Mouse (Mus musculus) brown adipose tissue, adult 24 weeks (tissue): ENCODE measurements around the gene Slc38a1. TPM values are rescaled to one million over a fixed set of nuclear protein-coding genes. Genes with fewer than 3 reads are reported as not detected.

Experiments used
- H3K27ac ChIP-seq: fragments of 200-500 bp; replicated peaks from 2 replicates; pipeline ENCODE4 v1.5.1; 2012; ENCODE audit warnings: low read depth, mild to moderate bottlenecking, low read length
- H3K4me1 ChIP-seq: fragments of 200-500 bp; 2 replicates; pipeline ENCODE4 v1.6.1; 2012; ENCODE audit warnings: low read length, mixed read lengths; ENCODE audit not compliant: control insufficient read depth, insufficient read depth, insufficient read length
- H3K4me3 ChIP-seq: fragments of 200-500 bp; 2 replicates; pipeline ENCODE4 v1.5.1; 2012; ENCODE audit warnings: low read depth, mild to moderate bottlenecking, low read length, moderate library complexity; ENCODE audit not compliant: insufficient read depth
- polyA plus RNA-seq: library from polyadenylated mRNA; stranded (reverse); fragments of >200 nt; gene quantifications from 2 replicates; pipeline ENCODE4 v1.2.4, GENCODE M21; 2012; ENCODE audit not compliant: missing spikeins, insufficient read depth, insufficient read length

The Slc38a1 gene
- polyA plus RNA-seq, 1 experiment: 0.28 TPM

DNA sequence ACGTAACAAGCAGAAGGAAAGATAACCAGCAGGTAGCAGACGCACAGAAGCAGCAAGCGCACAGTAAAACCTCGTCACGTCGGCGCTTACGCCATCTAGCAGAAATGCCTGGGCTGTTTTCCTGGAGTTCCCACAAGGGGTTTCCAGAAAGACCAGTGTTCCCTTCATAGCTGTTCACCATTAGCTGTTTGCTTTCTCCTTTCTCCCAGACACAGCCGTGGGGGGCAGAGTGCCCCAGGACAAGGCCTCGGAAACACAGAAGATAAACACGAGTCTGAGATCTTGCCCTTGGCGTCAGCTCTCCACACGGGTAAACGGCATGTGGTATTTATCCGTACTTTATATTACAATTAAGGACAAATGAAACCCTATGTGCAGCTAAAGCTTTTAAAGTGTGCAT lies 33.0 kb upstream of the Slc38a1 start:
- Histone ChIP-seq H3K4me3 (no peak overlapping the region), H3K4me1 (no peaks in the 10 kb centered on the region), H3K27ac (no peak overlapping the region)

DNA sequence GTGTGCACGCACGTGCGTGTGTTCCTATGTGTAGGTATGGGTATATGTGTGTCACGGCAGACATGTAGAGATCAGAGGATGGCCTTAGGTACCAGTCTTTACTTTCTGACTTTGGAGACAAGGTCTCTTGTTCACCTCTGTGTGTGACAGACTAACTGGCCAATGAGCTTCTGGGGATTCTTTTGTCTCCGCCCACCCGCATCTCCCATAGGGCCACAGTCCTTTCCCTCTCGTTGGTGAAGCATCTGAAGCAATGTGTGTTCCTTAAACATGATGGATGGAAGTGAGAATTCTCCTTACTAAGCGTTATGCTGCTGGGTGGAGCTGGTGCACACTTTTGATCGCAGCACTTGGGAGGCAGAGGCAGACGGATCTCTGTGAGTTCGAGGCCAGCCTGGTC lies 32.3 kb upstream of the Slc38a1 start:
- Histone ChIP-seq H3K4me3 (no peak overlapping the region), H3K4me1 (no peaks in the 10 kb centered on the region)

DNA sequence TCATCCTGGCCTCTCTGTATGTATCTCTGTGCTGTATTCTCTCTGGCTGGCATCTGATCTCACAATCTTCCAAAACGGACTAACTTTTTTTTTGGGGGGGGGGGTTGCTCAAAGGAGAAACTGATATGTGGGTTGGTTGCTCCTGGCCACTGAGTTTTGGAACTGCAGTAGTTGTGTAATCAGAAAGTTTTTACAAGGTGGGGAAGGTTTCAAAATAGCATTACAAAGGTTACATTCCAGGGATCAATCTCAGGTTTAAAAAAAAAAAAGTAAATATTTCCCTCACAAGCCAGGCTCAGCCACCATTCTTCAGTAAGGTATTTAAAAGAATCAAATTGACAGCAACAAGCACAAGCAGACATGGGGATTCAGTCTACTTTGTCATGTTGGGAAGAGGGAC lies 31.4 kb upstream of the Slc38a1 start:
- Histone ChIP-seq H3K4me1 (no peaks in the 10 kb centered on the region), H3K27ac (no peak overlapping the region), H3K4me3 (no peak overlapping the region)

More for the DNA sequence above, 32.3 kb upstream of the Slc38a1 start:
- no peak overlapping the region for H3K27ac ChIP-seq

DNA sequence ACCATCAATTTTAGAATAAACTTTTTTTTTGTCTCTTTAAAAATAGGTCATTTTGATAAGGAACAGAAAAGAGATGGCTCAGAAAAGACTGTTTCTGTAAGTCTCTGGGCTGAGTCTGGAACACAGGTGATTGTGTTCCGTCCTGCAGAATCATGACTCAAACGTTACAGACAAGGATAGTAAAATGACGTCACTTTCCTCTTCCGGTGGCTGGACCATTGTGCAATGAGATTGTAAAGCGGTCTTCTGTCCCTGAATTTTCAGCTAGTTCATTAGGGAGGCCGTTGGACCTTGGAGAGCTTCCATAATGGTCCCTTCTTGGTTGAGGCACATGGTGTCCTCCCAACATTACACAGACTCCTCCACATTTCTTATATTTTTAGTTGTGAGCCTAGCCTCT lies 27.0 kb upstream of the Slc38a1 start:
- Histone ChIP-seq H3K4me3 (no peak overlapping the region), H3K27ac (no peak overlapping the region), H3K4me1 (no peaks in the 10 kb centered on the region)

DNA sequence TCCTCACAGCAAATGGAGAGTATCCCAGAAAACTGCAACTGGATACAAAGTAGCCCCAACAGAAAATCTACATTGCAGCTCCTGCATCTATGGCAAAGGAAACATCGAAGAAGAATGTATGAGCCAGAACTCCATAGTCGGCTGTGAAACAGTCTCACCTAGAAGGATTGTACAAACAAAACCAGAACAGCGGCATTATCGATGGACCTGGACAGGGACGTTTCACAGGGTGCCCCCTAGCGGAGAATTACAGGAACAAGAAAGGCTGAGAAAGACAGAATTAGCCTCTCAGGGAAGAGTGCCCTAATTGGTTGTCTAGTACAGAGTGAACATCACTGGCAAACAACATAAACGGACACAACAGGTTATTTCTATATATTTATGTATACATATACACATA lies 23.9 kb upstream of the Slc38a1 start:
- no peak overlapping the region for H3K4me3 ChIP-seq
- no peaks in the 10 kb centered on the region for H3K4me1 ChIP-seq
- no peak overlapping the region for H3K27ac ChIP-seq

DNA sequence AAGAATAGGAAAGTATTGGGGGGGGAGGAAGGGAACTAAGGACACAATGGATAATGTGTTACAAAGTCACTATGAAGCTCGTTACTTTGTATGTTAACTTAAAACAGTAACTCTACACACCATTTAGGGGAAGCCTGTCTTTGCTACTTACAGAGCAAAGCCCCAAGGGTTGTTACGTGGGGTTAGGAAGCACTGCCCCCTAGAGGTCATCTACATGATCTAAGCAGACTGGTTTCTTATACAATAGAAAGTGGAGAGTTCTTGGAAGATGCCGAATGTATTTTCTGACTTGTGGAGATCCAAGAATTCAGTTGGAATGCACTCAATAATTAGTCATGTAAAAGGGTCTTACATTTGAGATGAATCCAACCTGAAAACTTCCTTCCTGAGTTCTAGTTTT lies 23.2 kb upstream of the Slc38a1 start:
- H3K27ac ChIP-seq: no peak overlapping the region
- H3K4me3 ChIP-seq: no peak overlapping the region
- no peaks in the 10 kb centered on the region for H3K4me1 ChIP-seq

DNA sequence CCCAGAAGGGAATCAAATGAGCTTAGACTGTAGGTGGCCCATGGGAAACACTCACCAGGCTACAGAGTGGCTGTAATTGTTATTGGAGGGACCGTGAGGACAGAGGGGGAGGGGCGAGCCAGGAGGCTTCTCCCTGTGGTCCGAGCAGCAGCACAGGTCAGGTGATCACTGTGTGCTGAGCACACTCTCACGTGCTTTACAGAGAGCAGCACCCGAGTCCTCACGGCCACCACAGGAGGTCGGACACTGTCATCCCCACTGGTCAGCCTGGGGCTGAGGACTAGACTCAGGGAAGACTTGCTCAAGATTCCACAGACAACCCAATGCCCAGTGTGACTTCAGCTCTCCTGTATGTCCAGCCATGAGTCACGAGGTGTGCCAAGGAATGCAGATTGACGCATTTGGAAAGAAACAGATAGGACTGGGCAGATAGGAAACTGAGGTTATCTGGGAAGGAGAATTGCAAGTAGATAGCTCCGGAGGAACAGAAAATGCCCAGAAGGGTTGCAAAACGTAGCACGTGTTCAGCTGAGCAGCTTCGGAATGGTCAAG lies 18.0 kb upstream of the Slc38a1 start:
- H3K4me3 ChIP-seq: no peak overlapping the region
- no peak overlapping the region for H3K27ac ChIP-seq
- H3K4me1 ChIP-seq: no peaks in the 10 kb centered on the region

DNA sequence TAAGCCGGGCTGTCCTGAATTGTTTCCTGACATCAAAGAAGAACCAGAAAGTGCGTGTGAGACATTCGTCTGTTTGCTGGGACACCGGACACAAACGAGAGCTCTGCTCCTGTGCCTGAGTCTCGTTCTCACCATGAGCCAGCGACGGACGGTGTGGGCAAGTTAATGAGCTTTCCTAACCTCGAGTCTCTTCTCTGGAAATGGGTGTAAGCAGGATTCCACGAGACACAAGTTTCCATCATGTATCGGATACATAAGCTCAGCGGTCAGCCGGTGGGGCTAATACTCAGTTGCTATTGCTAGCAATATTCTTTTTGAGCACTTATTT lies 15.5 kb upstream of the Slc38a1 start:
- Histone ChIP-seq H3K4me1 (no peaks in the 10 kb centered on the region), H3K4me3 (no peak overlapping the region), H3K27ac (no peak overlapping the region)

DNA sequence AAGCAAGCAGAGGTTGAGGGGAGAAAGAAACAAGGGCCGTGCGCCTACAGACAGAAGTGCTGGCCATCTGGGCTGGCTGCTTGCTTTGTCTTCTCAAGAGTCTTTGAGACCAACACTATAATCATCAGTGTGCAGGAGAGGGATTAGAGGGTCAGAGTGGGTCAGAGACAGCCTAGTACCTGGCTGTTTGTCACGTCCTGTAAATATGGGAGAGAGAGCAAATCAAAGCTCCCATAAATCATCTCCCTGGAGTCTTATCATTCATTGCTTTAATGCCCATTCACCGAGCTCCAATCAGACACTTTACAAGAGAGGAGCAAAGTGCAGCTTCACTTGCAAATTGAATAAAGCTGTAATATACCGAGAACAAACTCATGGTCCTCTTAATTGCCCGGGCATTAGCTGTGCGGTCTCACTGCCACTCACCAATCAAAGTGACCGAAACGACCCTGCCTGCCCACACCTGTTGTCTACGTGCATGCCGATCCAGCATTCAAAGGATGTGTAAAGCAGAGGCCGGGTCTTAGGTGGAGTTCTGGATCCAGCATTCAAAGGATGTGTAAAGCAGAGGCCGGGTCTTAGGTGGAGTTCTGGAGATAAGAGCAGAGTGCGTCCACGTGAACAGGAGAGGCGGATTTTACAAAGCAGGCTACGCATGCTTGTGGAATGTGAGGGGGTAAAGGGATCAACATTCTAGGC lies 15.0 kb upstream of the Slc38a1 start:
- Histone ChIP-seq H3K4me1 (no peaks in the 10 kb centered on the region), H3K27ac (no peak overlapping the region), H3K4me3 (no peak overlapping the region)

DNA sequence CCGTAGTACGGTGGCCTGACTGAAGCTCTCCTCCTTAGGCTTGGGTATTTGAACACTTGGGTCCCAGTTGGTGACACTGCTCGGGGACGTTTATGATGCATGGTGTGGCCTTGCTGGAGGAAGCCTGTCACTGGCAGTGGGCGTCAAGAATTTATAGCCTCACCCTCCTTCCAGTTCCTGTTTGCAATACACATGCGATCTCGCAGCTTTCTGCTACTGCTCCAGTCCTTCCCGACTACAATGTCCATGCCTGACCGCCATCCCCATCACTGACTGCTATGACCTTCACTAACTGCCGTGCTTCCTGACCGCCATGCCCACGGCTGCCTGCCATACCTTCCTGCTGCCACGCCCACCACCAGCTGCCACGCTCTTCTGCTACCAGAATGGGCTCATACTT lies 12.8 kb upstream of the Slc38a1 start:
- H3K4me3 ChIP-seq: no peak overlapping the region
- H3K4me1 ChIP-seq: no peaks in the 10 kb centered on the region
- H3K27ac ChIP-seq: no peak overlapping the region

DNA sequence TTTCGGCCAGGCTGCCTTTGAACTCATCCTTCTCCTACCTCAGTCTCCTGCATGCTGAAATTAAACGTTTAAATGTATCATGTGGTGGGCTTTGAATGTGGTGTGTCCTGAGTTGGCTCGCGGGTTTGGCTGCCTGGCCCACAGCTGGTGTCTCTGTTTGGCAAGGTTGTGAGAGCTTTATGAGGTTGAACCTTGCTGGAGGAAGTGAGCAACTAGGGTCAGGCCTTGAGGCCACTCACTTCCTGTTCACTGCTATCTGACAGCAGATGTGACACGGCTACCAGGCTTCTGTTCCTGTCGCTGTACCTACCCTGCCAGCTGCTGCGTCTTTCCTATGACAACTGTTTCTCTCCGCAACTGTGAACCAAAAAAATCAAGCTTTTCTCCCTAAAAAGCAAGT lies 12.0 kb upstream of the Slc38a1 start:
- Histone ChIP-seq H3K27ac (no peak overlapping the region), H3K4me1 (no peaks in the 10 kb centered on the region), H3K4me3 (no peak overlapping the region)

DNA sequence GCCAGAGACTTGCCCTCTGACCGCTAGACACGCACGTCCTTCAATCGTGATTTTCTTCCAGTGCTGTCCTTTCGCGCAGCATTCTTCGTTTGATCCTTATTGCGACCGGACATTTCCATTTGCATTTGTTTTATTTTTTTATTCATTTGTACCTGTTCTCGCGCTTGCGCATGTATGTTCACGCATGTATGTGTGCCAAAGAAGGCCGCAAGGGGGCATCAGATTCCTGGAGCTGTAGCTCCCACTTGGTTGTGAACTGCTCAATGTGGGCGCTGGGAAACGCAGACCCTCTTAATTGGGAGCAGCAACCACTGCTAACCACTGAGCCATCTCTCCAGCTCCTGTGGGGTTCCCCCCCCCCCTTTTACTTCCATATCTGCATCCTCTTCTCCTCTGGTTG lies 10.3 kb upstream of the Slc38a1 start:
- H3K4me3 ChIP-seq: no peak overlapping the region
- H3K4me1 ChIP-seq: no peaks in the 10 kb centered on the region
- H3K27ac ChIP-seq: no peak overlapping the region

DNA sequence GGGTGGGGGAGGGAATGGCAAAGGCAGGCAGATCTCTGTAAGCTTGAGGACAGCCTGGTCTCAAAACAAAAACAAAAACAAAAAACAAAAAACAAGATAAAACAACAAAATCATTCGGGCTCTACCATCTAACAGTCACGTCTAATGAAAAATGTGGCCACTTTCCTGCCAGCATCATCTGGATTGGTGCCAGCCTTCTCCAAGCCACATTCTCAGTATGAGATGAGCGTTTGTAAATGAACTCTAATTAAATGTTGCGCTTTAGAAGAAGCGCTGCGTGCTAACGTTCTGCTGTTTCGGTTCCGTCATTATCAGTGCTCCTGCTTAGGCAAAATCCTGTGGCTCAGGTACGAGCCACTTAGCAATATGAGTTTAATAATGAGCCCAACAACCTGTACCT lies 9.8 kb upstream of the Slc38a1 start:
- Histone ChIP-seq H3K27ac (no peak overlapping the region), H3K4me1 (no peaks in the 10 kb centered on the region), H3K4me3 (no peak overlapping the region)

DNA sequence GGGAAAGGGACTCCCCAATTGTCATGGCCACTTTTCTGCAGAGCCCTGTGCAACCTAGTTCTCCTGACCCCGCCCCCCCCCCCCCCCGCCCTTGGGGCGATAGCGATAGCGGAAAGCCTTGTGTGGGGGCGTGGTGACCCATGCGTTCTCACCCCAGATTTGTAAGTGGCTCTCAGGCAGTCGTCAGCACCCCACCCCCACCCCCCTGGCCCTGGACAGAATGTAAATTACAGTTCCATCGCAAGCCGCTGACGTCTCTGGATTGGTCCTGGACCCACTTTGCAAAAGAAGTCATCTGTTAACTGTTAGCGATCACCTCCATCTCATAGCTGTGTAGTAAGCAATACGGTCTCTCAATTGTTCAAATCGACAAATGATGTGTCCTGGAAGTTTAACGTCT lies 4.7 kb upstream of the Slc38a1 start:
- Histone ChIP-seq H3K4me3 (no peak overlapping the region), H3K4me1 (no peaks in the 10 kb centered on the region; the same call in 1 of the 2 replicates), H3K27ac (no peak overlapping the region)

DNA sequence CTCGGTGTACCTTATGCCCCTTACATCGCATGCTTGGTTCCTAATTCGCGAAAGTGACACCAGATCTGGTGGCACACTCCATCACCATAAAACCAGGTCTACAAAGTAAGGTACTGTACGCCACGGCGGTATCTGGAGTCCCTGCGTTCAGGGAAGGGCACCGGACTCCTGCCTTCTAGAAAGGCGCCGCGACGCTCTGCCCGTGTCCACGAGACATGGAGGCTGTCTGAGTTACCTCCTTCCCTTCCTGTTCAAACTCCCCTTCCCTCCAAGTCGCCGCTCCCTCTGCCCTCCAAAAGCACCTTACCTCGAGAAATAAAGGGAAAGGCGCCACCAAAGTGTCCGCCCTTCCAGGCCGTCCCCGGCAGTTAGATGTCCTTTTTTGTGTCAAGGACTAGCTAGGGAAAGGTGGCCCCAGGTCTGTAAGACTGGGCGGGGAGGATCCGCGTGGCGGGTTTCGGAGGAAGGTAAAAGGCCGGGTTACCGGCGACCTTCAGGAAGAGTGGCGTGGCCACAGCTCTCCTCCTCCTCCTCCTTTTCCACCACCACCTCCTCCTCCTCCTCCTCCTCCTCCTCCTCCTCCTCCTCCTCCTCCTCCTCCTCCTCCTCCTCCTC lies 785 bp downstream of the Slc38a1 start:
- H3K27ac ChIP-seq: no peak overlapping the region

More for the DNA sequence above, 785 bp downstream of the Slc38a1 start:
- peak overlapping the region; percentile 63 for H3K4me3 ChIP-seq
- no peaks in the 10 kb centered on the region; the same call in 1 of the 2 replicates for H3K4me1 ChIP-seq
